Mouse (Mus musculus) forebrain, embryonic 11.5 days (tissue): ENCODE results near the gene C87499. TPM values are rescaled to one million over a fixed set of nuclear protein-coding genes. Genes with fewer than 3 reads are reported as not detected.
A peak's percentile ranks its signal among the peaks of the same experiment; 100 is the strongest.

Source experiments
- ATAC-seq: fragments of 200-750 bp; cut with Nextera tagmentation; replicated peaks from 2 replicates; pipeline ENCODE4 v1.8.0; 2017; ENCODE audit warnings: moderate TSS enrichment; ENCODE audit not compliant: low FRiP score
- DNase-seq: peaks from one replicate; pipeline ENCODE4 v3.0.0-alpha.2; 2017; ENCODE audit warnings: low spot score
- H3K27ac ChIP-seq: fragments of 300-500 bp; sonication (generic); 2 replicates; pipeline ENCODE4 v1.5.1; 2014; ENCODE audit warnings: low read depth, low read length
- H3K27me3 ChIP-seq: fragments of 300-500 bp; sonication (generic); 2 replicates; pipeline ENCODE4 v1.6.1; 2014; ENCODE audit warnings: mild to moderate bottlenecking, low read length, mixed read lengths; ENCODE audit not compliant: control insufficient read depth, insufficient read depth
- H3K36me3 ChIP-seq: fragments of 300-500 bp; sonication (generic); 2 replicates; pipeline ENCODE4 v1.6.1; 2014; ENCODE audit warnings: mild to moderate bottlenecking, low read length, moderate library complexity, mixed read lengths; ENCODE audit not compliant: control insufficient read depth, insufficient read depth
- H3K4me1 ChIP-seq: fragments of 300-500 bp; sonication (generic); replicated peaks from 2 replicates; pipeline ENCODE4 v1.6.1; 2014; ENCODE audit warnings: low read length, mixed read lengths; ENCODE audit not compliant: control insufficient read depth, insufficient read depth
- H3K4me2 ChIP-seq: fragments of 300-500 bp; sonication (generic); 2 replicates; pipeline ENCODE4 v1.6.1; 2014; ENCODE audit warnings: low read depth, mild to moderate bottlenecking, low read length, moderate library complexity, mixed read lengths; ENCODE audit not compliant: severe bottlenecking
- H3K4me3 ChIP-seq: fragments of 300-500 bp; sonication (generic); 2 replicates; pipeline ENCODE4 v1.5.1; 2014; ENCODE audit warnings: low read depth, low read length
- H3K9ac ChIP-seq: fragments of 300-500 bp; sonication (generic); 2 replicates; pipeline ENCODE4 v1.6.1; 2014; ENCODE audit warnings: low read length
- H3K9me3 ChIP-seq: fragments of 300-500 bp; sonication (generic); 2 replicates; pipeline ENCODE4 v1.6.1; 2016; ENCODE audit warnings: low read length, mixed read lengths; ENCODE audit not compliant: control insufficient read depth
- WGBS: fragments of 180-500 bp; shearing (Covaris S2); extraction: QIAGEN DNeasy Blood & Tissue Kit; methylation state at CpG from one replicate; pipeline ENCODE4 v1.1.7; 2014; 5-methylcytosine and 5-hydroxymethylcytosine counted together
- polyA plus RNA-seq: library from polyadenylated mRNA; unstranded; fragments of >200 nt; fragmentation: Nextera tagmentation; extraction: Ambion mirVana; gene quantifications from 2 replicates; pipeline ENCODE4 v1.2.1, GENCODE M21; 2014

Gene C87499
- polyA plus RNA-seq, 1 experiment from 2014 or later: not detected

DNA sequence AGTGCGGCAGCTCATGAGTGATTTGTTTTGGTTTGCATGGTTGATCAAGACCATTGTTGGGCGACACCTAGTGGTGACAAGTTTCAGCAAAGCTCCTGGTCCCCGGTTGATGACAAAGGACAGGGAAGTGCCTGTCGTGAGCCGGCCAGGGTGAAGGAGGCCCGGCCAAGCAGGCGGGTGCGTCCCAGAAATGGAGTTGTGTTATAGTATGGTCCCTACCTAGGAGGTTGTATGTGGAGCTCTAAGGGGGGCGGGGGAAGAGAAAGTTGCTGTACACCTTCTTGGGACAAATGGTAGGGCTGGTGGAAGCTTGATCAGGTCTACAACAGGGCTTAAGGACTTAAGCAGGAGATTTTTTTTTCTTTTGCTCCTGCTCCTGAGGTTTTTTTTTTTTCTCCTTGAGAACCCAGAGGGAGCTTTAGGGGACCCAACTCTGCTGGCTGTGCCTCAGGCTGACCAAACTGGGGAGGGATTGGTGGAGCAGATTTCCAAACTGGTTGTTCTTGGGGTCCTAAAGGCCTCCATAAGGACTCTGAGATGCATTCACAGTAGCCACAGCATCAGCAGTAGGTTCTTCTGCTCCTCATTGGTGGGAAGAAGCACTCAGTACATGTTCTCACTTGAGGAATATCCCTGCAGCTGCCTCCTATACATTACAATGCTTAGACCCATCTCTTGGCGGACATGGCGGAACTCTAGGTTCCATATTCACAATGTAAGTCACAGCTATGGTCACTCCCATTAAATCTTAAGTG, 7.0 kb upstream of the C87499 start:
- peak; percentile 90 for ATAC-seq
- Histone ChIP-seq H3K27me3 (no peaks in the 10 kb centered on the region), H3K27ac (no peak overlapping the region), H3K4me1 (no peaks in the 10 kb centered on the region), H3K9ac (no peak overlapping the region), H3K36me3 (no peaks in the 10 kb centered on the region), H3K4me2 (no peak overlapping the region; the same call in 1 of the 2 replicates), H3K4me3 (no peak overlapping the region), H3K9me3 (no peaks in the 10 kb centered on the region)
- 22% methylated on average over 11 of the region's 11 CpGs for WGBS
- peak; percentile 96 for DNase-seq

DNA sequence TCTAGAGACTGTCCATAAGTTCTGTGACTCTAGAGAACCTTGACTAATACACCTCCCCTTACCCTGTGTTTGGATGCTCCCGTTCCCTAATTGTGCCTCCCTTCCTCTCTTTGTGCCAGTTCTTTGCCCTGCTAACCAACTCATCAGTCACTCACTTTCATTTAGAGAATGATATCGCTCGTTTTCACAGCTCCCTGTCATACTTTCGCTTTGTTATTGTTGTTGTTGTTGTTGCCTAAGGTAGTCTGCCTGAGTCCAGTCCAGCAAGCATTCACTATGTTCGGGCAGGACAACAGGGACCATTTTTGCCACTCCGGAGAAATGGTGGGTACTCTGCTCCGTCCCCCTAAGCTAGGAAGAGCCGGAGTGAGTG, 6.5 kb upstream of the C87499 start:
- WGBS: 68% methylated on average over 8 of the region's 8 CpGs
- Histone ChIP-seq H3K9me3 (no peaks in the 10 kb centered on the region), H3K9ac (no peak overlapping the region), H3K36me3 (no peaks in the 10 kb centered on the region), H3K27ac (no peak overlapping the region), H3K4me3 (no peak overlapping the region), H3K4me1 (no peaks in the 10 kb centered on the region), H3K4me2 (peak overlapping the region; percentile 34), H3K27me3 (no peaks in the 10 kb centered on the region)
- ATAC-seq (no peak), DNase-seq (no peak)

DNA sequence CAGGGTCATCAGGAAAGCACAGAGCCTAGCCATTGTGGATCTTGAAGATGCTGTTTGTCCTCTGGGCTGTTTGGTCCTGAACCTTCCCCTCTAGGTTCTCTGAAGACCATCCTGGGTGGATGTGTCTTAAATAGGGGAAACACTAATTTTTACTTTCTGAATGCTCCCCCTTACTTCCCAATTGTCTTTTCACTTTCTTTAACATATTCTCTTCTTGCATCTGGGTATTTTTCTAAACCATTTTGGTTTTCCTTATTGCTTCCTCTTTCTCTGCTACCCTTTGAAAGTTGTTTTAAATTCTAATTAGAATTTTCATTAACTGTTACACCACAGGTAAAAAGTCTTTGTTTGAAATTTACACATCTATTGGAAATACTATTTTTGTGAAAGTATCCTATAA, 30.9 kb downstream of the C87499 start, which contains the start of gene Ifna12:
TSS of gene Ifna12 (minus strand) at position 101 of the 400 bp plus-strand sequence.
- Histone ChIP-seq H3K27me3 (no peaks in the 10 kb centered on the region), H3K4me3 (no peak within 1 kb of the TSS), H3K4me2 (no peak within 1 kb of the TSS), H3K9ac (no peak within 1 kb of the TSS), H3K4me1 (no peaks in the 10 kb centered on the region), H3K9me3 (no peaks in the 10 kb centered on the region), H3K36me3 (no peaks in the 10 kb centered on the region), H3K27ac (no peak within 1 kb of the TSS)
- ATAC-seq (no peak), DNase-seq (no peak)

DNA sequence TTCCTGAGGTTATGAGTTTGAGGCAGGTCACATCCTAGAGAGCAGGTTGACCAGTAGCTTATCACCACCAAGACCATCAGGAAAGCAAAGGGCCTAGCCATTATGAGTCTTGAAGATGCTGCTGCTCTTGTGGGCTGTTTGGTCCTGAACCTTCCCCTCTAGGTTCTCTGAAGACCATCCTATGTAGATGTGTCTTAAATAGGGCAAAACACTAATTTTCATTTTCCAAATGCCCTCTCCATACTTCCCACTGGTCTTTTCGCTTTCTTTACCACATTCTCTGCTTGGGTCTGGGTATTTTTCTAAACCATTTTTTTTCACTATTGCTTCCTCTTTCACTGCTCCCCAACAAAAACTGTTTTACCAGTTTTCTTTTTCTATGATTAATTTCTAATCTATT, 41.9 kb downstream of the C87499 start, which contains the start of gene Ifna9:
TSS of gene Ifna9 (minus strand) at position 101 of the 400 bp plus-strand sequence.
- no peak within 1 kb of the TSS for H3K9ac ChIP-seq
- no peaks in the 10 kb centered on the region for H3K9me3 ChIP-seq
- no peaks in the 10 kb centered on the region for H3K27me3 ChIP-seq
- ATAC-seq: no peak
- WGBS: 91% methylated on average over 1 of the region's 1 CpGs
- H3K4me3 ChIP-seq: no peak within 1 kb of the TSS
- no peaks in the 10 kb centered on the region for H3K4me1 ChIP-seq
- no peak within 1 kb of the TSS for H3K27ac ChIP-seq
- H3K4me2 ChIP-seq: no peak within 1 kb of the TSS
- no peak for DNase-seq
- no peaks in the 10 kb centered on the region for H3K36me3 ChIP-seq

Other genes starting within 250 kb of the C87499 start
- gene Hacd4, start 195.5 kb downstream of the C87499 start, polyA plus RNA-seq: 3.1 and 3.8 TPM in 2 replicates
- not detected in 2 replicates for gene Ifnb1, start 111.6 kb downstream of the C87499 start, polyA plus RNA-seq
- not detected in 2 replicates for gene Ifna15, start 76.2 kb downstream of the C87499 start, polyA plus RNA-seq
- gene Ifna14, start 62.6 kb downstream of the C87499 start, polyA plus RNA-seq: not detected in 2 replicates
- not detected in 2 replicates for gene Ifna9, start 42.0 kb downstream of the C87499 start, polyA plus RNA-seq
- not detected in 2 replicates for gene Ifna12, start 31.0 kb downstream of the C87499 start, polyA plus RNA-seq
- gene Ifna13, start 10.0 kb upstream of the C87499 start, polyA plus RNA-seq: not detected in 2 replicates
- not detected in 2 replicates for gene Ifna16, start 42.5 kb upstream of the C87499 start, polyA plus RNA-seq
- gene Ifna2, start 49.5 kb upstream of the C87499 start, polyA plus RNA-seq: not detected in 2 replicates
- gene Ifnab, start 56.9 kb upstream of the C87499 start, polyA plus RNA-seq: not detected in 2 replicates
- 0.81 and 1.3 TPM in 2 replicates for gene Gm26566, start 87.4 kb upstream of the C87499 start, polyA plus RNA-seq
- gene Klhl9, start 88.1 kb upstream of the C87499 start, polyA plus RNA-seq: 136 and 144 TPM in 2 replicates
- not detected in 2 replicates for gene Gm13271, start 120.5 kb upstream of the C87499 start, polyA plus RNA-seq
- 0.19 TPM in 1 of 2 replicates, not detected in the other for gene Gm13283, start 125.7 kb upstream of the C87499 start, polyA plus RNA-seq
- 0.20 and 0.53 TPM in 2 replicates for gene Gm13290, start 139.4 kb upstream of the C87499 start, polyA plus RNA-seq
- not detected in 2 replicates for gene Gm13289, start 142.5 kb upstream of the C87499 start, polyA plus RNA-seq
- gene Gm13272, start 145.4 kb upstream of the C87499 start, polyA plus RNA-seq: not detected in 2 replicates
- gene Ifnz, start 147.7 kb upstream of the C87499 start, polyA plus RNA-seq: not detected in 2 replicates
- gene Gm13276, start 151.3 kb upstream of the C87499 start, polyA plus RNA-seq: not detected in 2 replicates
- gene Gm13277, start 154.2 kb upstream of the C87499 start, polyA plus RNA-seq: not detected in 2 replicates
- not detected in 2 replicates for gene Gm13278, start 157.1 kb upstream of the C87499 start, polyA plus RNA-seq
- not detected in 2 replicates for gene Gm13275, start 160.1 kb upstream of the C87499 start, polyA plus RNA-seq
- gene Gm13279, start 163.0 kb upstream of the C87499 start, polyA plus RNA-seq: not detected in 2 replicates
- 1.3 TPM in 1 of 2 replicates, not detected in the other for gene Gm13285, start 165.3 kb upstream of the C87499 start, polyA plus RNA-seq
- gene Gm13287, start 168.8 kb upstream of the C87499 start, polyA plus RNA-seq: not detected in 2 replicates
- not detected in 2 replicates for gene Gm13288, start 171.1 kb upstream of the C87499 start, polyA plus RNA-seq
- not detected in 2 replicates for gene Ifna7, start 181.8 kb upstream of the C87499 start, polyA plus RNA-seq
- not detected in 2 replicates for gene Ifna11, start 185.5 kb upstream of the C87499 start, polyA plus RNA-seq
- not detected in 2 replicates for gene Ifna6, start 193.0 kb upstream of the C87499 start, polyA plus RNA-seq
- gene Ifna5, start 201.1 kb upstream of the C87499 start, polyA plus RNA-seq: not detected in 2 replicates
- gene Ifna4, start 207.4 kb upstream of the C87499 start, polyA plus RNA-seq: not detected in 2 replicates
- gene Ifna1, start 215.7 kb upstream of the C87499 start, polyA plus RNA-seq: not detected in 2 replicates
- gene Ifne, start 245.8 kb upstream of the C87499 start, polyA plus RNA-seq: not detected in 2 replicates